Mouse (Mus musculus) liver, postnatal 0 days (tissue): ENCODE data around the gene U2af2.

Source experiments
- CTCF ChIP-seq: sonication (generic); IDR thresholded peaks from 2 replicates; pipeline ENCODE4 v1.5.1; 2016; ENCODE audit warnings: antibody characterized with exemption, low read depth
- EP300 ChIP-seq: IDR thresholded peaks from 2 replicates; pipeline ENCODE4 v1.6.1; 2016; ENCODE audit warnings: antibody characterized with exemption, low read depth, mild to moderate bottlenecking

DNA sequence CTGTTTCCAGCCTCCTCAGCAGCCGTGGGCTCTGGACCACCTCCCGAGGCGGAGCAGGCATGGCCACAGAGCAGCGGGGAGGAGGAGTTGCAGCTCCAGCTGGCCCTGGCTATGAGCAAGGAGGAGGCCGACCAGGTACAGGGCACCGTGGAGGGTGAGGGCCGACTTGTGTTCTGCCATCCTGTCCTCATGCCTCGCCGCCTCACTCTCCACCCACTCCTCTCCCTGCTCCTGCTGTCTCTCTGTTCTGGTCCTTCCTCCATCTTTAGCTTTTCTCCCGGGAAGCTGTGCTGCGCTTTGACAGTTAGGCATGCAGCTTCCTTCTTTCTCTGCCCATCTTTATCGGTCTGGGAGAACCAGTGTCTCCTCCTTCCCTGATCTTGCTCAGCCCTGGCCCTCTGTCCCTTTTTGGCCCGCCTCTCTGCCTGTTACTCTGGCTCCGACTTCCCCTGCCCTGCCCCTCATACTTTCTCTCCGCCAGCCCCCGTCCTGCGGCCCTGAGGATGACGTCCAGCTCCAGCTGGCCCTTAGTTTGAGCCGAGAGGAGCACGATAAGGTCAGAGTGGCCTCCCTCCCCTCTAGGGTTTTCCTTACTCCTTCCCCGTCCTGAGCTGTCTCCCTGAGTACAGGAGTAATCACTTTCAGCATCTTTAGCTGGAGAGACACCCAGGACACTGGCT is 31.0 kb downstream of the U2af2 start:
- TF ChIP-seq EP300 (no peak), CTCF (no peak)
